Mouse (Mus musculus) stomach, embryonic 14.5 days (tissue): Measurements from ENCODE around the gene Prpf6. TPM values are rescaled to one million over a fixed set of nuclear protein-coding genes. Genes with fewer than 3 reads are reported as not detected.

Source experiments
- ATAC-seq: fragments of 200-750 bp; cut with Nextera tagmentation; 2 replicates; pipeline ENCODE4 v1.8.0; 2017; ENCODE audit warnings: low read depth, moderate TSS enrichment; ENCODE audit not compliant: insufficient number of reproducible peaks, insufficient read depth, low FRiP score
- H3K27ac ChIP-seq: fragments of 300-500 bp; sonication (generic); 2 replicates; pipeline ENCODE4 v1.5.1; 2014; ENCODE audit warnings: mild to moderate bottlenecking, low read length, moderate library complexity, mixed read lengths
- H3K27me3 ChIP-seq: fragments of 300-500 bp; sonication (generic); 2 replicates; pipeline ENCODE4 v1.6.1; 2014; ENCODE audit warnings: low read length, control low read depth, mixed read lengths; ENCODE audit not compliant: control insufficient read depth, insufficient read depth
- H3K36me3 ChIP-seq: fragments of 300-500 bp; sonication (generic); 2 replicates; pipeline ENCODE4 v1.6.1; 2014; ENCODE audit warnings: mild to moderate bottlenecking, control low read depth, low read length, moderate library complexity, mixed read lengths; ENCODE audit not compliant: control insufficient read depth, insufficient read depth
- H3K4me1 ChIP-seq: fragments of 300-500 bp; sonication (generic); 2 replicates; pipeline ENCODE4 v1.6.1; 2014; ENCODE audit warnings: low read length, control low read depth, mixed read lengths; ENCODE audit not compliant: control insufficient read depth, insufficient read depth
- H3K4me2 ChIP-seq: fragments of 300-500 bp; sonication (generic); replicated peaks from 2 replicates; pipeline ENCODE4 v1.6.1; 2014; ENCODE audit warnings: low read depth, low read length, control low read depth
- H3K4me3 ChIP-seq: fragments of 300-500 bp; sonication (generic); 2 replicates; pipeline ENCODE4 v1.5.1; 2014; ENCODE audit warnings: low read depth, low read length, control low read depth
- H3K9ac ChIP-seq: fragments of 300-500 bp; sonication (generic); replicated peaks from 2 replicates; pipeline ENCODE4 v1.6.1; 2014; ENCODE audit warnings: low read depth, mild to moderate bottlenecking, control low read depth, low read length, moderate library complexity, mixed read lengths
- H3K9me3 ChIP-seq: fragments of 300-500 bp; sonication (generic); 2 replicates; pipeline ENCODE4 v1.6.1; 2016; ENCODE audit warnings: low read depth, low read length, control low read depth; ENCODE audit not compliant: control insufficient read depth
- WGBS: fragments of 180-500 bp; shearing (Covaris S2); extraction: QIAGEN DNeasy Blood & Tissue Kit; methylation state at CpG from one replicate; pipeline ENCODE4 v1.1.7; 2014; 5-methylcytosine and 5-hydroxymethylcytosine counted together
- polyA plus RNA-seq: library from polyadenylated mRNA; unstranded; fragments of >200 nt; fragmentation: Nextera tagmentation; extraction: Ambion mirVana; gene quantifications from 2 replicates; pipeline ENCODE4 v1.2.1, GENCODE M21; 2014

The Prpf6 gene
- polyA plus RNA-seq, 1 experiment from 2014 or later: 60.2 TPM

DNA sequence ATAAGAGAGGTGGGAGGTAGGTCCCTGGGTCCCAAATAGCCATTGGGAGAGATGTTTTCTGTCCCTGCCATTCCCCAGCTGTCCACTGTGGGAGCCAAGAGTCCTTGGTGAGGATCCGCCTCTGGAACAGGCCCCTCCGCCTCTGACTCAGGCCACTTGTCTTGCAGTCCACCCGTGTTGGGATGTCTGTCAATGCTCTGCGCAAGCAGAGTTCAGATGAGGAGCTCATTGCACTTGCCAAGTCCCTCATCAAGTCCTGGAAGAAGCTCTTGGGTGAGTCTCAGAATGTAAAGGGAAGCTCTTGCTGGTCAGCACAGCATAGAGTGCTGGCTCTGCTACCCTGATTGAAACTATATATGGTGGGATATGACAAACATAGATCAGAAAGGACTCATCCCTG is 91.7 kb downstream of the Prpf6 start:
- ATAC-seq: no peak
- no peak overlapping the region for H3K9ac ChIP-seq
- H3K4me3 ChIP-seq: no peak overlapping the region
- no peaks in the 10 kb centered on the region for H3K9me3 ChIP-seq
- 0 out of 2 replicates have a peak, but pooled peaks cover 8% of the 10 kb centered on the region for H3K4me1 ChIP-seq
- WGBS: 56% methylated on average over 4 of the region's 4 CpGs
- no peak overlapping the region for H3K27ac ChIP-seq
- peaks cover 16% of the 10 kb centered on the region for H3K36me3 ChIP-seq
- H3K27me3 ChIP-seq: no peaks in the 10 kb centered on the region
- no peak overlapping the region for H3K4me2 ChIP-seq

GRCm38 (mm10) chr2:181684713-181685112 is 93.0 kb downstream of the Prpf6 start:
- Histone ChIP-seq H3K27me3 (no peaks in the 10 kb centered on the region), H3K4me3 (no peak overlapping the region), H3K9ac (no peak overlapping the region), H3K36me3 (peaks cover 26% of the 10 kb centered on the region), H3K4me1 (0 out of 2 replicates have a peak, but pooled peaks cover 8% of the 10 kb centered on the region), H3K9me3 (no peaks in the 10 kb centered on the region), H3K27ac (no peak overlapping the region), H3K4me2 (no peak overlapping the region)
- ATAC-seq: no peak
- WGBS: 76% methylated on average over 1 of the region's 1 CpGs

- no peak overlapping the region for H3K9ac ChIP-seq
- no peaks in the 10 kb centered on the region for H3K9me3 ChIP-seq
- ATAC-seq: no peak
- no peak overlapping the region for H3K4me3 ChIP-seq
- peaks cover 26% of the 10 kb centered on the region for H3K36me3 ChIP-seq
- no peak overlapping the region for H3K27ac ChIP-seq
- H3K4me1 ChIP-seq: 0 out of 2 replicates have a peak, but pooled peaks cover 6% of the 10 kb centered on the region
- WGBS: 92% methylated on average over 4 of the region's 4 CpGs
- H3K4me2 ChIP-seq: no peak overlapping the region
- H3K27me3 ChIP-seq: no peaks in the 10 kb centered on the region
Measured at GRCm38 (mm10) chr2:181685686-181686085, 94.0 kb downstream of the Prpf6 start.

GRCm38 (mm10) chr2:181687586-181687985 is 95.9 kb downstream of the Prpf6 start:
- 93% methylated on average over 8 of the region's 8 CpGs for WGBS
- H3K4me1 ChIP-seq: peaks cover 2% of the 10 kb centered on the region; the same call in 1 of the 2 replicates
- no peak overlapping the region for H3K4me2 ChIP-seq
- no peaks in the 10 kb centered on the region for H3K27me3 ChIP-seq
- H3K9ac ChIP-seq: no peak overlapping the region
- H3K4me3 ChIP-seq: no peak overlapping the region
- peaks cover 26% of the 10 kb centered on the region for H3K36me3 ChIP-seq
- H3K9me3 ChIP-seq: no peaks in the 10 kb centered on the region
- no peak for ATAC-seq
- no peak overlapping the region for H3K27ac ChIP-seq

- 88% methylated on average over 10 of the region's 10 CpGs for WGBS
- no peak for ATAC-seq
- Histone ChIP-seq H3K36me3 (peaks cover 26% of the 10 kb centered on the region), H3K9me3 (no peaks in the 10 kb centered on the region), H3K4me1 (peaks cover 10% of the 10 kb centered on the region; the same call in 1 of the 2 replicates), H3K27me3 (no peaks in the 10 kb centered on the region), H3K9ac (no peak overlapping the region), H3K27ac (no peak overlapping the region), H3K4me3 (no peak overlapping the region), H3K4me2 (no peak overlapping the region)
Measured at GRCm38 (mm10) chr2:181689466-181690160, 97.9 kb downstream of the Prpf6 start.

GRCm38 (mm10) chr2:181691083-181691482 is 99.4 kb downstream of the Prpf6 start:
- Histone ChIP-seq H3K27me3 (0 out of 2 replicates have a peak, but pooled peaks cover 2% of the 10 kb centered on the region), H3K36me3 (peaks cover 26% of the 10 kb centered on the region), H3K4me2 (no peak overlapping the region), H3K27ac (no peak overlapping the region), H3K4me3 (no peak overlapping the region), H3K9me3 (no peaks in the 10 kb centered on the region), H3K4me1 (peaks cover 11% of the 10 kb centered on the region; the same call in 1 of the 2 replicates), H3K9ac (no peak overlapping the region)
- no peak for ATAC-seq
- 88% methylated on average over 6 of the region's 6 CpGs for WGBS

- Histone ChIP-seq H3K4me3 (no peak overlapping the region), H3K4me1 (peaks cover 11% of the 10 kb centered on the region; the same call in 1 of the 2 replicates), H3K27me3 (0 out of 2 replicates have a peak, but pooled peaks cover 2% of the 10 kb centered on the region), H3K27ac (no peak overlapping the region), H3K4me2 (no peak overlapping the region), H3K9me3 (no peaks in the 10 kb centered on the region), H3K9ac (no peak overlapping the region), H3K36me3 (peaks cover 21% of the 10 kb centered on the region)
- ATAC-seq: no peak
- 85% methylated on average over 4 of the region's 4 CpGs for whole genome bisulfite sequencing
Measured at GRCm38 (mm10) chr2:181691571-181691970, 99.9 kb downstream of the Prpf6 start.

- no peak for ATAC-seq
- Histone ChIP-seq H3K4me2 (peak overlapping the region; percentile 88), H3K27ac (no peak overlapping the region), H3K9me3 (no peaks in the 10 kb centered on the region), H3K36me3 (peaks cover 20% of the 10 kb centered on the region), H3K4me1 (peaks cover 11% of the 10 kb centered on the region; the same call in 1 of the 2 replicates), H3K27me3 (0 out of 2 replicates have a peak, but pooled peaks cover 2% of the 10 kb centered on the region), H3K4me3 (peak overlapping the region; percentile 59; the same call in 1 of the 2 replicates), H3K9ac (no peak overlapping the region)
- 80% methylated on average over 3 of the region's 3 CpGs for WGBS
Measured at GRCm38 (mm10) chr2:181692304-181692703, 100.6 kb downstream of the Prpf6 start.
